Mouse (Mus musculus): ENCODE data around the gene Fgfbp3. TPM values are rescaled to one million over a fixed set of nuclear protein-coding genes. Genes with fewer than 3 reads are reported as not detected.
"Not testable (repeated sequence)": the region's sequence is repeated elsewhere in the genome, so short reads cannot be mapped to it uniquely, and the experiment has no call there.

Fgfbp3 gene
- polyA plus RNA-seq, 1 experiment from 2014 or later: 9.9 TPM

DNA sequence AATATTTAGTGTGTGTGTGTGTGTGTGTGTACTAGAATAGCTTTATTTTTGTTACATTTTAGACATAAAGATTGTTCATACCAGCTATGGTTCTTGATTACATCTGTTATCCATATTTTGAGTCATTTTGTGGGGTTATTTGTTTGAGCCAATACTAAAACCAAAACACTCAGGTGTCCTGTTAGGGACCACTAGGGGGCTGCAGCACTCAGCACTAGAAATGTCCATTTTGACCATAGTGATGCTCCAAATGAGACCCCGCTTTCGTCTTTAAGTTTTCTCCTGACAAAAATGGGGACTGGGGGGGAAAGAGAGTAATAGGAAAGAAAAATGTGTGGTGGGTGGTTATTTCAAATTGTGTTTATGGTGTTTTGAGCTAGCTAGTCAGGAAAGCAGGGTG lies 33.1 kb downstream of the Fgfbp3 start:
- Histone ChIP-seq H3K4me3 (replicated peaks; ENCODE audit: low read depth, low read length) (no peak overlapping the region), H3K27me3 (ENCODE audit: insufficient read depth, low read length) (no peaks in the 10 kb centered on the region), H3K9me3 (replicated peaks; ENCODE audit: low read length) (no peaks in the 10 kb centered on the region), H3K4me1 (replicated peaks; ENCODE audit: insufficient read depth, low read length) (no peaks in the 10 kb centered on the region), H3K9ac (ENCODE audit: low read depth, low read length) (no peak overlapping the region), H3K27ac (no peak overlapping the region), H3K4me2 (ENCODE audit: low read length) (no peak overlapping the region), H3K36me3 (ENCODE audit: insufficient read depth, low read length) (peaks cover 74% of the 10 kb centered on the region)
- 80% methylated on average over 2 of the region's 2 CpGs for WGBS
- no peak for ATAC-seq (replicated peaks; ENCODE audit: low FRiP score, low read depth)
- TF ChIP-seq CTCF (IDR thresholded peaks at IDR 0.05; ENCODE audit: low read depth): peak; percentile 62
- peak; percentile 54 for DNase-seq (ENCODE audit: low spot score)

DNA sequence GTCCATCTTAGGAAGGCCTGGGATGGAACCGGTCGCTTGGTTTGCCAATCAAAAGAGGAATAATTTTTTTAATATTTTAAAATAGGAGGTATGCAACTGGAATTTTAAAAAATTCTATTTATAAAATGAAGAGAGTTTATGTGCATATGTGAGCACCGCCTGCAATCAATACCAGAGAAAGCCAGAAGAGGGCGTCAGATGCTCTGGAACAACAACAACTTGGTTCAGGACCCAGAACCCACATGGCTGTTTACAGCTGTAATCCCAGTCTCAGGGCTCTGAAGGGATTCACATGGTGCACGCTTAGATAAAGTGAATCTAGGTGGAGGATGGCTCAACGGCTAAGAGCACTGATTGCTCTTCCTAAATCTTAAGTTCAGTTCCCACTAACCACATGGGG lies 36.3 kb downstream of the Fgfbp3 start:
- WGBS: 85% methylated on average over 6 of the region's 6 CpGs
- peak; percentile 44 for DNase-seq (ENCODE audit: low spot score)

DNA sequence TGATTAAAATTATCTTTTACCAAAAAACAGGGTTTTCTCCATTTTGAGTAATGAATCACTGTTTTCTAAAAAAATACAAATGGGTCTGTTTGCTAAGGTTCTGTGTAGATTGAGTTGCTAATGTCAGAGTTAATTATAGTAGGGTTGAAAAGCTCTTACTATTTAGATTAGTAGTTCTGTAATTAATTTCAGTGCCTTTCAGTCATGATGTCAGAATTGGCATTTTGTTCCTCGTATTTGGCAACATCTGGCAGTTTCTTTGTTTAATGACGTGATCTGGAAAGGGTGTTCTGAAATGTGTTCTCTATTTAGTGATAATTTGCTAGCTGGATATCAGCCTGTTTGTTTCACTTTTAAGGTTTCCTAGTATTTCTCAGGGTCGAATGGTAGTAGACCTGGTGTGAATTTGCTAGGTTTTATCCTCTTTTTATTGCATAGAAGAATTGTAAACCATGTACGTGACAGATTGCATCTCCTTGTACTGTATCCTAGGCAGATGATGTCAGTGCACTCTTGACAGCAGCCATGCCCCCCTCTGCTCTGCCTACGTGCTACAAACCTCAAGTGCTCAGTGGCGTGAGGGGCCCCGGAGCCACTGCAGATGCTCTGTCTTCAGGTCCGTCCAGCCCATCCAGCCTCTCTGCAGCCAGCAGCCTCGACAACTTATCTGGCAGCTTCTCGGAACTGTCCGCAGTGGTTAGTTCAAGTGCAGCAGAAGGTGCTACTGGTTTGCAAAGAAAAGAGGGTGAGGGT lies 40.5 kb downstream of the Fgfbp3 start:
- 83% methylated on average over 11 of the region's 11 CpGs for WGBS
- Histone ChIP-seq H3K4me2 (ENCODE audit: low read length) (no peak overlapping the region), H3K4me1 (replicated peaks; ENCODE audit: insufficient read depth, low read length) (no peaks in the 10 kb centered on the region), H3K36me3 (ENCODE audit: insufficient read depth, low read length) (peaks cover 66% of the 10 kb centered on the region), H3K27me3 (ENCODE audit: insufficient read depth, low read length) (no peaks in the 10 kb centered on the region), H3K9me3 (replicated peaks; ENCODE audit: low read length) (no peaks in the 10 kb centered on the region), H3K27ac (no peak overlapping the region), H3K4me3 (replicated peaks; ENCODE audit: low read depth, low read length) (no peak overlapping the region), H3K9ac (ENCODE audit: low read depth, low read length) (no peak overlapping the region)
- DNase-seq (ENCODE audit: low spot score) (no peak), ATAC-seq (replicated peaks; ENCODE audit: low FRiP score, low read depth) (no peak)
- no peak for TF ChIP-seq CTCF (IDR thresholded peaks at IDR 0.05; ENCODE audit: low read depth)

More for the DNA sequence above, 36.3 kb downstream of the Fgfbp3 start:
- H3K4me2 ChIP-seq (ENCODE audit: low read length): no peak overlapping the region
- peak; percentile 50 for TF ChIP-seq CTCF (IDR thresholded peaks at IDR 0.05; ENCODE audit: low read depth)
- no peak overlapping the region for H3K9ac ChIP-seq (ENCODE audit: low read depth, low read length)
- ATAC-seq (replicated peaks; ENCODE audit: low FRiP score, low read depth): no peak
- H3K4me1 ChIP-seq (replicated peaks; ENCODE audit: insufficient read depth, low read length): no peaks in the 10 kb centered on the region
- H3K27me3 ChIP-seq (ENCODE audit: insufficient read depth, low read length): no peaks in the 10 kb centered on the region
- H3K9me3 ChIP-seq (replicated peaks; ENCODE audit: low read length): no peaks in the 10 kb centered on the region
- peaks cover 71% of the 10 kb centered on the region for H3K36me3 ChIP-seq (ENCODE audit: insufficient read depth, low read length)
- H3K4me3 ChIP-seq (replicated peaks; ENCODE audit: low read depth, low read length): no peak overlapping the region
- no peak overlapping the region for H3K27ac ChIP-seq

DNA sequence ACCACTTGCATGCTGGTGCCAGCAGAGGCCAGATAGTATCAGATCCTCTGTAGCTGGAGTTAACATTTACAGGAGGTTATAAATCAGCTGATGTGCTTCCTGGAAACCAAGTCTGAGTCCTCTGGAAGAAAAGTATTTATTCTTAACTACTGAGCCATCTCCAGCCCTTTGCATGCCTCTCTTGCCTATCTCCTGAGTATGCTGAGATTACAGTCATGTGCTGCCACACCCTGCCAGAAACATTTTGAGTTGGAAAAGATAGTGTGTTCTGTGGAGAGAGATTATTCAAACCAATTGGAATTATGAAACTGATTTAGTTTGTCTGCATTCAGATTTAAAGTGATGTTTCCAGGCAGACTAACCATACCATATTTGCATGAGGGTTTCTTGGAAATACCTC lies 42.1 kb downstream of the Fgfbp3 start:
- Histone ChIP-seq H3K4me3 (replicated peaks; ENCODE audit: low read depth, low read length) (no peak overlapping the region), H3K9me3 (replicated peaks; ENCODE audit: low read length) (no peaks in the 10 kb centered on the region), H3K4me1 (replicated peaks; ENCODE audit: insufficient read depth, low read length) (no peaks in the 10 kb centered on the region), H3K9ac (ENCODE audit: low read depth, low read length) (no peak overlapping the region), H3K36me3 (ENCODE audit: insufficient read depth, low read length) (peaks cover 61% of the 10 kb centered on the region), H3K27me3 (ENCODE audit: insufficient read depth, low read length) (no peaks in the 10 kb centered on the region), H3K27ac (no peak overlapping the region), H3K4me2 (ENCODE audit: low read length) (no peak overlapping the region)
- no peak for DNase-seq (ENCODE audit: low spot score)
- no peak for TF ChIP-seq CTCF (IDR thresholded peaks at IDR 0.05; ENCODE audit: low read depth)
- ATAC-seq (replicated peaks; ENCODE audit: low FRiP score, low read depth): no peak

DNA sequence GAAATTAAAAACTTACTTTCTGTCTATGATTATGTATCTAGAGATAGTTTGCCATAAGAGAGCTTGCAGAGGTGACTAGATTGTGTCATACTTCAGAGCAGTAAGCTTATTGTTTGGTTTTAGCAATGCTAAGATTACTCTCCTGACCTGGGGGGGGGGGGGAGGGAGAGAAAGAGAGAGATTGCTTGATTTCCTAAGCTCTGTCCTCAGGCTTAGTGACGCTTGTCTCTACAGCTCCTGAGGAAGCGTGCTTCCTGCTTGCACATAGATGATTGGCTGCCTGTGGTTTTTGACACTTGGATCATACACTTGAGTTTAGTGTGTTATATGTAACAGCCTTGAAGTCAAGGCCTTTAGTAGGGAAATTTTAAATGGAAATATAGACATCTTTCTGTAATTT lies 44.8 kb downstream of the Fgfbp3 start:
- 90% methylated on average over 2 of the region's 2 CpGs for WGBS
- H3K36me3 ChIP-seq (ENCODE audit: insufficient read depth, low read length): peaks cover 56% of the 10 kb centered on the region
- no peaks in the 10 kb centered on the region for H3K9me3 ChIP-seq (replicated peaks; ENCODE audit: low read length)
- DNase-seq (ENCODE audit: low spot score): no peak
- TF ChIP-seq CTCF (IDR thresholded peaks at IDR 0.05; ENCODE audit: low read depth): no peak
- H3K9ac ChIP-seq (ENCODE audit: low read depth, low read length): no peak overlapping the region
- no peak overlapping the region for H3K27ac ChIP-seq
- H3K27me3 ChIP-seq (ENCODE audit: insufficient read depth, low read length): no peaks in the 10 kb centered on the region
- H3K4me2 ChIP-seq (ENCODE audit: low read length): no peak overlapping the region
- H3K4me3 ChIP-seq (replicated peaks; ENCODE audit: low read depth, low read length): no peak overlapping the region
- H3K4me1 ChIP-seq (replicated peaks; ENCODE audit: insufficient read depth, low read length): no peaks in the 10 kb centered on the region
- no peak for ATAC-seq (replicated peaks; ENCODE audit: low FRiP score, low read depth)

DNA sequence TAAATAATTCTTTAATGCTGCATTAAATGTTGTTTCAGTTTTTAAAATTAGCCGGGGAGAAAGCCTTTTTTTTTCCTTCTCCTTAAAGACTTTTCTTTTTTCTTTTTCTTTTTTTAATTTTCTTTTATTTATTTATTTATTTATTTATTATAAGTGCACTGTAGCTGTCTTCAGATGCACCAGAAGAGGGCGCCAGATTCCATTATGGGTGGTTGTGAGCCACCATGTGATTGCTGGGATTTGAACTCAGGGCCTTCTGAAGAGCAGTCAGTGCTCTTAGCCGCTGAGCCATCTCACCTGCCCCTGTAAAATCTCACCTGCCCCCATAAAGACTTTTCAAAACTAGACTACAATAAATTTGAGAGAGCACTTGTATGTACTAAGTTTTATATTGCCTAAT lies 50.7 kb downstream of the Fgfbp3 start:
- H3K27me3 ChIP-seq (ENCODE audit: insufficient read depth, low read length); H3K9me3 ChIP-seq (replicated peaks; ENCODE audit: low read length); H3K4me1 ChIP-seq (replicated peaks; ENCODE audit: insufficient read depth, low read length); H3K4me3 ChIP-seq (replicated peaks; ENCODE audit: low read depth, low read length); H3K9ac ChIP-seq (ENCODE audit: low read depth, low read length); H3K27ac ChIP-seq; ATAC-seq (replicated peaks; ENCODE audit: low FRiP score, low read depth); H3K4me2 ChIP-seq (ENCODE audit: low read length); DNase-seq (ENCODE audit: low spot score): not testable (repeated sequence)
- TF ChIP-seq CTCF (IDR thresholded peaks at IDR 0.05; ENCODE audit: low read depth): peak; percentile 56
- H3K36me3 ChIP-seq (ENCODE audit: insufficient read depth, low read length): peaks cover 35% of the 10 kb centered on the region
- WGBS: 83% methylated on average over 3 of the region's 3 CpGs

Other genes with a start within 250 kb of the Fgfbp3 start
- 11.1 and 12.4 TPM in 2 replicates for gene Ppp1r3c, start 183.0 kb downstream of the Fgfbp3 start, polyA plus RNA-seq (2015; fragmentation: Nextera tagmentation; extraction: Ambion mirVana)
- 34.9 and 38.1 TPM in 2 replicates for gene Tnks2, start 85.4 kb downstream of the Fgfbp3 start, polyA plus RNA-seq (2015; fragmentation: Nextera tagmentation; extraction: Ambion mirVana)
- 5.4 and 5.6 TPM in 2 replicates for gene Btaf1, start 6.5 kb upstream of the Fgfbp3 start, polyA plus RNA-seq (2015; fragmentation: Nextera tagmentation; extraction: Ambion mirVana)